Mouse (Mus musculus) left cerebral cortex, postnatal 36 days (tissue): ENCODE results near the gene Med25. TPM values are rescaled to one million over a fixed set of nuclear protein-coding genes. Genes with fewer than 3 reads are reported as not detected.

ENCODE experiments used
- DNase-seq, 2 experiments: peaks; one replicate each; pipeline ENCODE4 v3.0.0; 2021 to 2022; ENCODE audit warnings: low spot score in 2 of 2, mixed read lengths in 1 of 2
- intact Hi-C: fragments of 180-260 bp; cut with DNase I; formaldehyde crosslinking; loops from one replicate; pipeline ENCODE4 v1.15.1; 2025
- total RNA-seq, 2 experiments: library from RNA; stranded (reverse); gene quantifications; 2 replicates each; pipeline ENCODE4 v1.2.3; 2021

Med25 gene
- total RNA-seq, 2 experiments from 2014 or later: 91.7 to 98.1 TPM

GRCm38 (mm10) chr7:44867802-44868201 is 24.7 kb downstream of the Med25 start:
- intact Hi-C loops: no loop called here
- DNase-seq: no peak

- no peak for DNase-seq
- intact Hi-C loops: no loop called here
These were observed 25.4 kb downstream of the Med25 start for GRCm38 (mm10) chr7:44867010-44867702.

GRCm38 (mm10) chr7:44866276-44867009 is 26.1 kb downstream of the Med25 start:
- no peak for DNase-seq
- intact Hi-C loops: no loop called here

GRCm38 (mm10) chr7:44864595-44865542 is 27.6 kb downstream of the Med25 start:
- DNase-seq: no peak
- intact Hi-C loops: no loop called here

- intact Hi-C loops: no loop called here
- DNase-seq: no peak
These were observed 28.5 kb downstream of the Med25 start for GRCm38 (mm10) chr7:44863982-44864494.

- DNase-seq: no peak
These were observed 29.3 kb downstream of the Med25 start for GRCm38 (mm10) chr7:44863210-44863609.

GRCm38 (mm10) chr7:44862434-44862833 is 30.1 kb downstream of the Med25 start:
- intact Hi-C loops: no loop called here
- no peak for DNase-seq

More at GRCm38 (mm10) chr7:44863210-44863609, 29.3 kb downstream of the Med25 start:
- intact Hi-C loops: no loop called here

GRCm38 (mm10) chr7:44861429-44861816 is 31.1 kb downstream of the Med25 start:
- DNase-seq: no peak
- intact Hi-C loops: no loop called here

GRCm38 (mm10) chr7:44860576-44861428 is 31.7 kb downstream of the Med25 start:
- no peak for DNase-seq
- intact Hi-C loops: no loop called here

- no peak for DNase-seq
- intact Hi-C loops: no loop called here
These were observed 32.6 kb downstream of the Med25 start for GRCm38 (mm10) chr7:44859896-44860295.

- DNase-seq: no peak
- intact Hi-C loops: no loop called here
These were observed 34.6 kb downstream of the Med25 start for GRCm38 (mm10) chr7:44857905-44858304.

- DNase-seq: peak; percentile 91 to 92
- intact Hi-C loops: no loop called here
These were observed 35.4 kb downstream of the Med25 start, which contains the start of gene Pnkp for GRCm38 (mm10) chr7:44857042-44857552. TSS of gene Pnkp (plus strand) at chr7:44857139.

GRCm38 (mm10) chr7:44856265-44856916 is 36.1 kb downstream of the Med25 start:
- intact Hi-C loops: no loop called here
- no peak for DNase-seq

GRCm38 (mm10) chr7:44855036-44855435 is 37.5 kb downstream of the Med25 start:
- intact Hi-C loops: no loop called here
- no peak for DNase-seq

GRCm38 (mm10) chr7:44854356-44855031 is 38.0 kb downstream of the Med25 start:
- DNase-seq: peak; percentile 81 to 82
- intact Hi-C loops: no loop called here

GRCm38 (mm10) chr7:44853596-44854355 is 38.7 kb downstream of the Med25 start:
- intact Hi-C loops: no loop called here
- no peak for DNase-seq

GRCm38 (mm10) chr7:44853065-44853464 is 39.4 kb downstream of the Med25 start:
- DNase-seq: no peak
- intact Hi-C loops: no loop called here
